Mouse (Mus musculus): ENCODE results near the gene Col9a1. TPM values are rescaled to one million over a fixed set of nuclear protein-coding genes. Genes with fewer than 3 reads are reported as not detected.
A peak's percentile ranks its signal among the peaks of the same experiment; 100 is the strongest.

The Col9a1 gene
- 1.8 and 3.8 TPM in 2 replicates for polyA plus RNA-seq (2015; fragmentation: Nextera tagmentation; extraction: Ambion mirVana)

- Histone ChIP-seq H3K36me3 (ENCODE audit: control insufficient read depth, insufficient read depth, low read length) (no peaks in the 10 kb centered on the region), H3K27me3 (replicated peaks; ENCODE audit: control insufficient read depth, insufficient read depth, low read length) (no peaks in the 10 kb centered on the region), H3K4me3 (ENCODE audit: low read length) (no peak within 1 kb of the TSS), H3K9me3 (ENCODE audit: control insufficient read depth, low read length) (no peaks in the 10 kb centered on the region), H3K9ac (ENCODE audit: low read depth, low read length) (no peak within 1 kb of the TSS), H3K27ac (ENCODE audit: low read depth, low read length) (no peak within 1 kb of the TSS), H3K4me2 (ENCODE audit: low read length) (no peak within 1 kb of the TSS), H3K4me1 (ENCODE audit: control insufficient read depth, insufficient read depth, low read depth, low read length) (no peaks in the 10 kb centered on the region; the same call in 1 of the 2 replicates)
- ATAC-seq: no peak
- 82% methylated on average over 6 of the region's 6 CpGs for WGBS
These were observed at the start of gene Col9a1 for GRCm38 (mm10) chr1:24177224-24177851. TSS of gene Col9a1 (plus strand) at chr1:24177610.

- no peak overlapping the region for H3K4me2 ChIP-seq (ENCODE audit: low read length)
- H3K9ac ChIP-seq (ENCODE audit: low read depth, low read length): no peak overlapping the region
- H3K27ac ChIP-seq (ENCODE audit: low read depth, low read length): no peak overlapping the region
- H3K36me3 ChIP-seq (ENCODE audit: control insufficient read depth, insufficient read depth, low read length): no peaks in the 10 kb centered on the region
- H3K9me3 ChIP-seq (ENCODE audit: control insufficient read depth, low read length): no peaks in the 10 kb centered on the region
- WGBS: 59% methylated on average over 6 of the region's 6 CpGs
- H3K4me1 ChIP-seq (ENCODE audit: control insufficient read depth, insufficient read depth, low read depth, low read length): no peaks in the 10 kb centered on the region
- H3K27me3 ChIP-seq (replicated peaks; ENCODE audit: control insufficient read depth, insufficient read depth, low read length): no peaks in the 10 kb centered on the region
- no peak overlapping the region for H3K4me3 ChIP-seq (ENCODE audit: low read length)
- no peak for ATAC-seq
These were observed 49.5 kb upstream of the Col9a1 start for GRCm38 (mm10) chr1:24127866-24128265.

- no peaks in the 10 kb centered on the region for H3K27me3 ChIP-seq (replicated peaks; ENCODE audit: control insufficient read depth, insufficient read depth, low read length)
- H3K4me3 ChIP-seq (ENCODE audit: low read length): no peak overlapping the region
- H3K4me2 ChIP-seq (ENCODE audit: low read length): peak overlapping the region; percentile 41
- H3K4me1 ChIP-seq (ENCODE audit: control insufficient read depth, insufficient read depth, low read depth, low read length): no peaks in the 10 kb centered on the region
- no peak for ATAC-seq
- 32% methylated on average over 19 of the region's 19 CpGs for WGBS
- H3K9me3 ChIP-seq (ENCODE audit: control insufficient read depth, low read length): no peaks in the 10 kb centered on the region
- no peaks in the 10 kb centered on the region for H3K36me3 ChIP-seq (ENCODE audit: control insufficient read depth, insufficient read depth, low read length)
- no peak overlapping the region for H3K9ac ChIP-seq (ENCODE audit: low read depth, low read length)
- no peak overlapping the region for H3K27ac ChIP-seq (ENCODE audit: low read depth, low read length)
These were observed 43.6 kb upstream of the Col9a1 start for GRCm38 (mm10) chr1:24133853-24134252.

GRCm38 (mm10) chr1:24134792-24135191 lies 42.6 kb upstream of the Col9a1 start:
- ATAC-seq: peak; percentile 74
- no peak overlapping the region for H3K27ac ChIP-seq (ENCODE audit: low read depth, low read length)

DNA sequence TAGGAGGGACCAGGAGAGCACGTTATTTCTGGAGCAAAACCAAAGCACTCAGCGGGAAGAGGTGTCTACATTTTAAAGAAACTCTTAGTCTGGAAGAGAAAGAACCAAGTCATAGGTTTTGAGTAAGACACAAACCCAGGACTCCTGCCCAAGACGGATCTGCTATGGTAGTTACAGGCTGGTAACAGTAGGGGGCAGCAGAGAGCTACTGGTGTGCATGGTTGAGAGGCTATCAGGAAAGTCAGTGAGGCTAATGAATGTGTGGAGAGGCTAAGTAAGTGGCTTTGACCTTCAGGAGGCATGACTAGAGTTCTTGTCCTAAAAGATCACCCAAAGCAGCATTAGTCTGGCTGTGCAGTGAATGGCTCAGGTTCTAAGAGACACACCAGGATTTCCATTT lies 40.3 kb upstream of the Col9a1 start:
- WGBS: 20% methylated on average over 3 of the region's 3 CpGs
- H3K36me3 ChIP-seq (ENCODE audit: control insufficient read depth, insufficient read depth, low read length): no peaks in the 10 kb centered on the region
- no peak overlapping the region for H3K4me2 ChIP-seq (ENCODE audit: low read length)
- H3K4me1 ChIP-seq (ENCODE audit: control insufficient read depth, insufficient read depth, low read depth, low read length): no peaks in the 10 kb centered on the region
- H3K9me3 ChIP-seq (ENCODE audit: control insufficient read depth, low read length): no peaks in the 10 kb centered on the region
- no peak overlapping the region for H3K4me3 ChIP-seq (ENCODE audit: low read length)
- no peak overlapping the region for H3K9ac ChIP-seq (ENCODE audit: low read depth, low read length)
- H3K27me3 ChIP-seq (replicated peaks; ENCODE audit: control insufficient read depth, insufficient read depth, low read length): no peaks in the 10 kb centered on the region
- ATAC-seq: no peak
- no peak overlapping the region for H3K27ac ChIP-seq (ENCODE audit: low read depth, low read length)

More at GRCm38 (mm10) chr1:24134792-24135191, 42.6 kb upstream of the Col9a1 start:
- no peak overlapping the region for H3K9ac ChIP-seq (ENCODE audit: low read depth, low read length)
- 0% methylated on average over 1 of the region's 1 CpGs for WGBS
- no peak overlapping the region for H3K4me2 ChIP-seq (ENCODE audit: low read length)
- no peaks in the 10 kb centered on the region for H3K36me3 ChIP-seq (ENCODE audit: control insufficient read depth, insufficient read depth, low read length)
- H3K9me3 ChIP-seq (ENCODE audit: control insufficient read depth, low read length): no peaks in the 10 kb centered on the region
- no peaks in the 10 kb centered on the region for H3K27me3 ChIP-seq (replicated peaks; ENCODE audit: control insufficient read depth, insufficient read depth, low read length)
- no peak overlapping the region for H3K4me3 ChIP-seq (ENCODE audit: low read length)
- H3K4me1 ChIP-seq (ENCODE audit: control insufficient read depth, insufficient read depth, low read depth, low read length): no peaks in the 10 kb centered on the region

- ATAC-seq: no peak
- Histone ChIP-seq H3K9me3 (ENCODE audit: control insufficient read depth, low read length) (no peaks in the 10 kb centered on the region), H3K4me3 (ENCODE audit: low read length) (no peak overlapping the region), H3K4me1 (ENCODE audit: control insufficient read depth, insufficient read depth, low read depth, low read length) (no peaks in the 10 kb centered on the region), H3K4me2 (ENCODE audit: low read length) (no peak overlapping the region), H3K36me3 (ENCODE audit: control insufficient read depth, insufficient read depth, low read length) (no peaks in the 10 kb centered on the region), H3K9ac (ENCODE audit: low read depth, low read length) (no peak overlapping the region), H3K27ac (ENCODE audit: low read depth, low read length) (no peak overlapping the region), H3K27me3 (replicated peaks; ENCODE audit: control insufficient read depth, insufficient read depth, low read length) (no peaks in the 10 kb centered on the region)
- WGBS: 66% methylated on average over 6 of the region's 6 CpGs
These were observed 36.9 kb upstream of the Col9a1 start for GRCm38 (mm10) chr1:24140555-24140954.

- H3K9ac ChIP-seq (ENCODE audit: low read depth, low read length): no peak overlapping the region
- ATAC-seq: no peak
- no peaks in the 10 kb centered on the region for H3K27me3 ChIP-seq (replicated peaks; ENCODE audit: control insufficient read depth, insufficient read depth, low read length)
- H3K4me1 ChIP-seq (ENCODE audit: control insufficient read depth, insufficient read depth, low read depth, low read length): no peaks in the 10 kb centered on the region
- H3K36me3 ChIP-seq (ENCODE audit: control insufficient read depth, insufficient read depth, low read length): no peaks in the 10 kb centered on the region
- H3K9me3 ChIP-seq (ENCODE audit: control insufficient read depth, low read length): no peaks in the 10 kb centered on the region
- H3K27ac ChIP-seq (ENCODE audit: low read depth, low read length): no peak overlapping the region
- H3K4me3 ChIP-seq (ENCODE audit: low read length): no peak overlapping the region
- H3K4me2 ChIP-seq (ENCODE audit: low read length): no peak overlapping the region
- 79% methylated on average over 8 of the region's 8 CpGs for WGBS
These were observed 33.9 kb upstream of the Col9a1 start for GRCm38 (mm10) chr1:24143504-24143903.

DNA sequence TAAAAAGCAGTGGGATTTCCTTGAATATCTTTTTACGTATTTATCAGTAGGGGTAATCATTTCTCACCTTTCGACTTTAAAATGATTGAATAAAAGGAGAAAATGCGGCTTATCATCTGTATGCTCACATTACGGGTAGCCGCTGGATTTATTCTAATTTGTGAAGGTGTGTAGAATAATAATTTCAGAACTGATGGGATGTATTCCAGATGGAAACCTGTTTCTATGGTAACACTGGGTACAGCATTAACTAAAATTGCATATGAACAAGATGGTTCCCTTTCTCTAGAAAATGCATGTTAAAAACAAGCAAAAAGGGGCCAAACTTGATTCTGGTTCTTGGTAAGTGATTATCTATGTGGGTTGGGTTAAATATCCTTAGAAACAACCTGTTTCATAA lies 19.7 kb upstream of the Col9a1 start:
- Histone ChIP-seq H3K36me3 (ENCODE audit: control insufficient read depth, insufficient read depth, low read length) (no peaks in the 10 kb centered on the region), H3K4me2 (ENCODE audit: low read length) (no peak overlapping the region), H3K27ac (ENCODE audit: low read depth, low read length) (no peak overlapping the region), H3K4me1 (ENCODE audit: control insufficient read depth, insufficient read depth, low read depth, low read length) (no peaks in the 10 kb centered on the region), H3K9ac (ENCODE audit: low read depth, low read length) (no peak overlapping the region), H3K9me3 (ENCODE audit: control insufficient read depth, low read length) (peaks cover 8% of the 10 kb centered on the region), H3K4me3 (ENCODE audit: low read length) (no peak overlapping the region), H3K27me3 (replicated peaks; ENCODE audit: control insufficient read depth, insufficient read depth, low read length) (no peaks in the 10 kb centered on the region)
- WGBS: 77% methylated on average over 5 of the region's 5 CpGs
- ATAC-seq: no peak

- 55% methylated on average over 6 of the region's 6 CpGs for WGBS
- Histone ChIP-seq H3K4me1 (ENCODE audit: control insufficient read depth, insufficient read depth, low read depth, low read length) (no peaks in the 10 kb centered on the region; the same call in 1 of the 2 replicates), H3K4me2 (ENCODE audit: low read length) (no peak overlapping the region), H3K9ac (ENCODE audit: low read depth, low read length) (no peak overlapping the region), H3K4me3 (ENCODE audit: low read length) (no peak overlapping the region), H3K27ac (ENCODE audit: low read depth, low read length) (no peak overlapping the region), H3K36me3 (ENCODE audit: control insufficient read depth, insufficient read depth, low read length) (no peaks in the 10 kb centered on the region), H3K9me3 (ENCODE audit: control insufficient read depth, low read length) (no peaks in the 10 kb centered on the region), H3K27me3 (replicated peaks; ENCODE audit: control insufficient read depth, insufficient read depth, low read length) (no peaks in the 10 kb centered on the region)
- no peak for ATAC-seq
These were observed 8.0 kb upstream of the Col9a1 start for GRCm38 (mm10) chr1:24169410-24169809.

Measured in hindbrain, embryonic 16.5 days (tissue).